Mouse (Mus musculus): Measurements from ENCODE around the gene Map3k5.

GRCm38 (mm10) chr10:20070576-20071109, 136.4 kb downstream of the Map3k5 start:
- TF ChIP-seq POU5F1 (IDR thresholded peaks at IDR 0.05; ENCODE audit: borderline replicate concordance, low read length) (no peak), CTCF (conservative IDR thresholded peaks at IDR 0.05; ENCODE audit: low read length) (no peak), NANOG (IDR thresholded peaks at IDR 0.05; ENCODE audit: borderline replicate concordance, low read length) (no peak)
